Mouse (Mus musculus) T-helper 17 cell (primary cell): ENCODE results near the gene Atat1.

Source experiments
- in situ Hi-C, 2 experiments: fragments of 300-600 bp; cut with MboI, MseI; formaldehyde crosslinking; loops; 1 replicate in 1 of 2; 2 replicates in 1 of 2; pipeline ENCODE4 v1.15.1; 2025; ENCODE audit warnings: high pct_unique_total_duplicates in 2 of 2

Atat1 gene

DNA sequence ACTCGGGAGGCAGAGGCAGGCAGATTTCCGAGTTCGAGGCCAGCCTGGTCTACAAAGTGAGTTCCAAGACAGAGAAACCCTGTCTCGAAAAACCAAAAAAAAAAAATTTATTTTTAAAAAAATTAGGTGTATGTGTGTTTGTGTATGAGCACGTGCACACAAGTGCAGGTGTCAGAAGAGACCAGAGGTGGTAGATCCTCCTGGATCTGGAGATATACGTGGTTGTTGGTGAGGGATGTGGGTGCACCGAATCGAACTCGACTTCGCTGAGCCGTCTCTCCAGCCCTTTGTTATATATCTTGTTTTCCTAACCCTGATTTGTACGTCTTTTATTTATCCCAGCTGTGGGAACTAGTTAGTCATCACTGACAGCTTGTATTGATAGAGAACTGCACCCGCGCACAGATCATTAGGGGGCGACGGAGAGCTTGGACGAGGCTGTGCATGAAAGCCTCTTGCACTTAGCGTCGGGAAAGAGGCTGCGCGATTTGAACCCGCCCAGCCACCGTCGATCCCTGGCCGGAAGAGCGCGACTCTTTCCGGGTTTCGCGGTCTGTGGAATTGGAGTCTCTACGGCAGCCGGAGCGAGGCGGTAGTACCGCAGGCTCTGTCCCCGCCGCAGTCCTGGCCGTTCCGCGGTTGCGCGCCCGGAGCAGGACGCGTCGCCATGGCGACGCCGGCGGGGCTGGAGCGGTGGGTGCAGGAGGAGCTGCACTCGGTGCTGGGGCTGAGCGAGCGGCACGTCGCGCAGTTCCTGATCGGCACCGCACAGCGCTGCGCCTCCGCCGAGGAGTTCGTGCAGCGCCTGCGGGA, 30.4 kb downstream of the Atat1 start, which contains the start of gene Dhx16:
Dhx16 (plus strand) TSS at position 575 of the 813 bp plus-strand sequence.
- in situ Hi-C loops: no loop called here

DNA sequence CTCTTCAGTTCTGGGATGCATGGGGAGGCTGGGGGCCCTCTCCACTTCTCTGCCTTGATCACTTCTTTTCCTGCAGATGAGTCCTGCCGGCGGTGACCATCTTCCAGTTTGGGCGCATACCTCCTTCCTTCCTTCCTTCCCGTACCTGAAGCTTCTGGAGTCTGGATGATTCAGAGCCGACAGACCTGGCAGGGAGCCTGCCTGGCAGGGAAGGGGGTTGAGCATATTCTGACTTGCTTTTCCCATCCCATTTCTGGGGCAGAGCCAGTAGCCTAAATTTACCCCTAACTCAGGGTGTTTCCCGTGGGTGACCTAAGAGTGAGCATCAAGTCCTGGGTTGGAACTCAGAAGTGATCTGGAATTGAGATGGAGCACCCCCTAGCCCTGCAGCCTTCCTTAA, 35.2 kb downstream of the Atat1 start:
- in situ Hi-C loops: loop anchor here (5.0 kb wide), 2 partner anchors 33 to 37 kb away; partner anchors contain the start of gene Tubb5 (in 1 of the 2)

DNA sequence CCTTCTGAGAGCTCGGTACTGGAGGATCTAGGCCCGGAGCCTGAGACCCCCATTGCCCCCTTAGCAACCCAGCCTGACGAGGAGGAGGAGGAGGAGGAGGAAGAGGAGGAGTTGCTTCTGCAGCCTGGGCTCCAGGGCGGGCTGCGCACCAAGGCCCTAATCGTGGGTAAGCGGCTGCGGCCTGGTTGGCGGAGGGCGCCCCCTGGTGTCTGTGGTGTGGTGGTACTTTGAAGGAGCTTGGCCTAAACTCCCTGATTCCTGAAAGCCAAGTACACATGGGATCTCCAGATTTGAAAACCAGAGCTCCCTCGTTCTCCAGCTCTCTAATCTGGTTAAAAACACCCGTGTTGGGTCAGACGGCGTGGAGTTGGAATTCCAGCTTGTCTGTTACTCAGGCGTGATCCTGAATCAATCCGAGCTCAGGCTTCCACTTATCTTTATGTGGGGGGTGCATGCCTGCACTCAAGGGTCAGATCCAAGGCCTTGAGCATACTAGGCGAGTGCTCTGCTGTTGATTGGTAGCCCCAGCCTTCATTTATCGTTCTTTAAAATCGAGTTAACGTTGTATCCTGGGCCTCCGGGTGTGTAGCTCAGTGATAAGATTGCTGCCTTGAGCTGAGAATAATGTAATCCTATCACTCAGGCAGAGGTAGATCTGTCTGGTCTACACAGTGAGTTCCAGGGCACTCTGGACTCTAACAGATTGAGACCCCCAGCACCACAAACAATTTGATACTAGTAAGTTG, 35.9 kb downstream of the Atat1 start:
- in situ Hi-C loops: loop anchor here (5.0 kb wide), 2 partner anchors 33 to 37 kb away; partner anchors contain the start of gene Tubb5 (in 1 of the 2)

DNA sequence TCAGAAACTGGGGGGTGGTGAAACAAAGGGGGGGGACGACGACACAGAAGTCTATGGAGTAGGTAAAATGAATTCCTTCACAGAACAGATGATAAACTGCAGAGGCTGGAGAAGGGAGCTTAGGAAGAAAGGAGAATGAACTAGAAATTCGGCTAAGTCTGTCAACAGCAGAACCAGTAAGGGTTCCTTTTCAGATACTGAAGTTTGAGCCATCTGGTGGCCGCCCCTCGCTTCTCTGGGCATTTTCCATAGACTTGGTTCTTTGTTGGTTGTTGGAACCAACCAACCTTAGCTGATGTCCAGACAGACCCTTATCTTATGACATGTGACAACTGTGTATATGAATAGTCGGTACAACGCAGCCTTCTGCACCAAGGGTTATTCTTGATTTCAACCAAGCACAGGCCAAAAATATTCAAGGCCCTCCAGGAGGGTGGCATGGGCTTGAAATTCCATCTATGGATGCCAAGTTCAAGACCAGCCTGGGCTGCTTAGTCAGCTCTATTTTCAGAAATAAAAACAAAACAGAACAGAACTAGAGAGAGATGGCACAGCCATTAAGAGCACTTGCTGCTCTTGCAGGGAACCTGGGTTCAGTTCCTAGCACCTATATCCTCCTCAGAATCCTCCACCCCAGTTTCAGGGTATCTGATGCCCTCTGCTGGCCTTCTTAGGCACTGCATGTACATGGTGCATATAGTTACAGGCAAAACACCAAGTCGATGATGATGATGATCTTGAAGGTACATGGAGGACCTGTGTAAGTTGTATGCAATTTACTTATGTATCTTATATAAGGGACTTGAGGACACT, 38.8 kb downstream of the Atat1 start:
- in situ Hi-C loops: loop anchor here (5.0 kb wide), 2 partner anchors 34 to 36 kb away; partner anchors contain the start of gene Tubb5 (in 1 of the 2)

DNA sequence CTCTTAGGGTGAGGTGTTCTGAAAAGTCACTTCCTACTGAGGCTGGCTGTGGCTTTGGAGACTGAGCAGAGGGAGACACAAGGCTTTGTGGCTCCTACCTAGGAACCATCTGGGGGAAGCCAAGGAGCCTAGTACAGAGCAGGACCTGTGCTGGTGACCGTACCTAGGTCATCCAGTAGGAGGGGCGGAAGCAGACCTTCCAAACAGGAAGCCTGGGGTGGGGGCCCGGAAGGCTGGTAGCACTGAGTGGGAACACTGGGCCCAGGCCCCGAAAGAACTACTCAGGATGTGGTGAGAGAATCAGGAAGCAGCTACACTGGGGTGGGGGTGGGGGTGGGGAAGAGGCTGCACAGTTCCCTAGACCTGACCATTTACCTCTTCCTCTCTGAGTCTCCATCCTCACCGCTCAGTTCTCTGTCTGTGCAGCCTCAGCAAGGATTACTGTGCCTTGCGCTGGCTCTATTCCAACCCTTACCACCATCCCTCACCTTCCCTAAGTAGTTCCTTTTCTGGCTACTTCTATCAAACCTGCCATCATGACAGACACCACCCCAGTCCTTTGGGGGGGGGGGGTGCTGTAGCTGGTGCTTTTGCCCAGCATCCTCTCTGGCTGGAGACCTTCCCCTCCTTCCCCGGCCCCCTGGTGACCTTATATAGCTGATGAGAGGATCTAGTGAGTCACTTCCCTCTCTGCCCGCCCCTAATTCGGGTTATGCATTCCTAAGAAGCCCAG, 39.6 kb downstream of the Atat1 start:
- in situ Hi-C loops: loop anchor here (5.0 kb wide), 2 partner anchors 33 to 37 kb away; partner anchors contain the start of gene Tubb5 (in 1 of the 2)

DNA sequence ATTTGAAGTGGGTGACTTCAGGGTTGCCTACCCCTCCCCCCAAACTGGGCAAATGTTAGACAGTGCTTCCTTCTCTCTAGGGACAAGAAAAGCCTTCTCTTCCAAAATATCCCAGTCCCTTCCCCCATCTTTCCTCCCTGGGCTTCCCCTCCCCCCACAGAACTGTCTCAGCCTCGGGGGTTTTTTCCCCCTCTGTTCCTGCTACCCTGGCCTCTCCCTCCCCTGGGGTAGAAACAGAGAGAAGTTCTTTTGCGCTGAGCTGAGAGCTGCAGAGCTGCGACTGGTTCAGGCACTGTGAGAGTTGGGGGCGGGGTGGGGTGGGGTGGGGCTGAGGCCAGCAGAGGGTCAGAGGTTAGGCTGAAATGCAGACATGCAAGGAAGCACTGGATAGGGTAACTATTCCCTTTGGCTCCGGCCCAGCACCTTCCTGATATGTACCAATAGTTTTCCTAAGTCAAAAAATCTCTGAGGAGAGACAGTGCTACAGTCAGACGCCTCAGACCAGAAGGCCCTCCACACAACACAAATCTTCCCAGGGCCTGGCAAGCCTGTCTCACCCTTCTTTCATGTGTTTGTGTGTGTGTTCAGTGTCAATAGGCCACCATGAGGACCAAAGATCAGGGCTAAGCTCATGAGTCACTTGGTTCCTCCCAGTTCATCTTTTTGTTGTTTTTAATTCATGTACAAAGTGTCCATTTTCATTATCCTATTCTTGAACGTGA, 40.4 kb downstream of the Atat1 start:
- in situ Hi-C loops: loop anchor here (5.0 kb wide), 3 partner anchors 32 to 42 kb away; partner anchors contain the start of gene Tubb5 (in 1 of the 2)

DNA sequence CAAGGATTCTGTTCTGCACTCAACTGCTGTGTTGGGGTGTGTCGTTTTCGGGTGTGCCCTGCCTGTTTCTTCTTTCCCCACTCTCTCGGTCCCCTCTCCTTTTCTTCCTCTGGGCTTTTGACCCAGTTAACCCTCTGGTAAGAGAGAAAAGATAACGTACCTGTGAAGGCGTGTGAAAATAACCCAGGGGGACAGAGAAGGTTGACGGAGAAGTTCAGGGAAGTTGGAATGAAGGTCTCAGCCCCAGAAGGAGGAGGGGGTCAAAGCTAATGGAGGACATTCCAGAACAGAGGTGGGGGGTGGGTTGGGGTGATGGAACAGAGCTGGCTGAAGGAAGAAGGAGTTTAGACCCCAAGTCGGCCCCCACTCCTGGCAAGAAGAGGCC, 40.9 kb downstream of the Atat1 start:
- in situ Hi-C loops: loop anchor here in 1 of 2 experiments (5.0 kb wide), 1 partner anchor 42 kb away; no protein-coding TSS in a partner anchor

DNA sequence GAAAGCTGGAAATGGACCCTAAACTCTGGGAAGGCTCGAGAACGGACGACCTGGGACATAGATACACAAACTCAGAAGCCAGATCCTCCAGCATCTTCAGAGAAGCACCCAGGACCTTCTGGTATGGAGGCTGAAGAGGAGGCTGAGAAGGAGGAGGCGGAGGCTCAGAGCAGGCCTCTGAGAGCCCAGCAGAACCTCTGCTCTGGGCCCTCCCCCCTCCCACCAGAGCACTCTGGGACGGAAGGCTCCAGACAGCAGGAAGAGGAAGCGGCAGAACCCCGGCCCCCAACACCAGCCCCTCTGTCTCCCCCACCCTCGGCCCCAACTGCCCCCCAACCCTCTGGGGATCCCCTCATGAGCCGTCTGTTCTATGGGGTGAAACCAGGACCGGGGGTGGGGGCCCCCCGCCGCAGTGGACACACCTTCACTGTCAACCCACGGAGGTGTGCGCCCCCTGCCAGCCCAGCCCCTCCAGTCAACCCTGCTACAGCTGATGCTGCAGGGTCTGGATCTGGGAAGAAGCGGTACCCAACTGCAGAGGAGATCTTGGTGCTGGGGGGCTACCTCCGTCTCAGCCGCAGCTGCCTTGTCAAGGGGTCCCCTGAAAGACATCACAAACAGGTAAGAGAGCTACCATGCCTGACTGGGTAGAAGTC, 41.6 kb downstream of the Atat1 start:
- in situ Hi-C loops: loop anchor here in 1 of 2 experiments (5.0 kb wide), 1 partner anchor 41 kb away; no protein-coding TSS in a partner anchor

DNA sequence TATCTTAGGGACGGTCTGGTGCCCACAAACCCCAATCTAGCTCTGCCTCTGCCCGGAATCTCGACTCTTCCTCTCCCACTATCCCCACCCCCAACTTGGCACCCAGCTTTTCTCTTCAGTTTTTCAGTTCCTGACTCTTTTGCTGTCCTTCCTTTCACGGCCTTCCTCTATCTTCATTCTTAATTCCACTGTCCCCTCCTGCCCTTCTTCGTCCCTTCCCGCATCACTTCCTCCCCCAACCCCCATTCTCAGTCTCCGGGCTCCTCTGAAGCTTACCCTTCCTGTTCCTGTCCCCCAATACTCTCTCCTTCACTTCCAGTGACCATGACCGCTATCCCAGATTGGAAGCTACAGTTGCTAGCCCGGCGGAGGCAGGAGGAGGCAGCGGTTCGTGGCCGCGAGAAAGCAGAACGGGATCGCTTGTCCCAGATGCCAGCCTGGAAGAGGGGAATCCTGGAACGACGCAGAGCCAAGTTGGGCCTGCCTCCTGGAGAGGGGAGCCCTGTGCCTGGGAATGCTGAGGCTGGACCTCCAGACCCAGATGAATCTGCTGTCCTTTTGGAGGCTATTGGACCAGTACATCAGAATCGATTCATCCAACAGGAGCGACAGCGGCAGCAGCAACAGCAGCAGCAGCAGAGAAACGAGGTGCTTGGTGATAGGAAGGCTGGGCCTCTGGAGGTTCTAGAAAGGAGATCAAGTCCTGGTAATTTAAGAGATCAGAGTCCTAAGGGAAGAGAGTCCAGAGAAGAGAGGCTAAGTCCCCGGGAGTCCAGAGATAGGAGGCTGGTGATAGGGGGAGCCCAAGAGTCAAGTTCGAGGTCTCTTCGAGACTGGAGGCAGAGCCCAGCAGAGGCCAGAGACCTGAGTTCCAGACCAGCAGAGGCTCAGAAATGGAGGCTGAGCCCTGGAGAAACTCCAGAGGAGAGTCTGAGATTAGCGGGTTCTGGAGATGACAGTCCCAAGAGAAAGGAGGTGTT, 42.7 kb downstream of the Atat1 start:
- in situ Hi-C loops: loop anchor here in 1 of 2 experiments (5.0 kb wide), 1 partner anchor 40 kb away; no protein-coding TSS in a partner anchor

DNA sequence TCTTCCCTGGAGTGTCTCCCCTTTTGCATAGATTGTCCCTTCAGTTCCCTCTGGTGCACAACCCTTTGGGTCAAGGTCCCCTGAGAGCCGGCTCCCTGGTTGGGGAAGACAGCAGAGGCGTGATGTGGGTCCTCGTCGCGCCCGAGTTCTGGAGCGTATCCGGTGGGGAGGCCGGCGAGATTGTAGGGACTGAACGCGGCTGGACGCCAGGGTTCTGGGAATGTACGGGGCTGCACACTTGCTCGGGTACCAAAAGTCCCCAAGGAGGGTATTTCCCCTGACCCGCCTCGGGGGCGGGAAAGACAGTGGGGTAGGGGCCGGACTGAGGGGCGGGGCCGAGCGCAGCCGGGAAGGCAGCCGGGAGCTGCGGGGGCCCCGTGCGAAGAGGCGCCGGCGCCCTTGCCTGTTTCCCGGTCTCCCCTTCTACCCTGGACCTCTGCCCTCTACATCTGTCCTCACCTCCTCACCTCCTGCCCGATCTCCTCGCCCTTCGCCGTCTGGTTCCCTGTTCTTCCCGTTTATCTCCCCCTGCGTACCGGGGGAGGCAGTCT, 43.5 kb downstream of the Atat1 start:
- in situ Hi-C loops: loop anchor here in 1 of 2 experiments (5.0 kb wide), 1 partner anchor 39 kb away; no protein-coding TSS in a partner anchor

DNA sequence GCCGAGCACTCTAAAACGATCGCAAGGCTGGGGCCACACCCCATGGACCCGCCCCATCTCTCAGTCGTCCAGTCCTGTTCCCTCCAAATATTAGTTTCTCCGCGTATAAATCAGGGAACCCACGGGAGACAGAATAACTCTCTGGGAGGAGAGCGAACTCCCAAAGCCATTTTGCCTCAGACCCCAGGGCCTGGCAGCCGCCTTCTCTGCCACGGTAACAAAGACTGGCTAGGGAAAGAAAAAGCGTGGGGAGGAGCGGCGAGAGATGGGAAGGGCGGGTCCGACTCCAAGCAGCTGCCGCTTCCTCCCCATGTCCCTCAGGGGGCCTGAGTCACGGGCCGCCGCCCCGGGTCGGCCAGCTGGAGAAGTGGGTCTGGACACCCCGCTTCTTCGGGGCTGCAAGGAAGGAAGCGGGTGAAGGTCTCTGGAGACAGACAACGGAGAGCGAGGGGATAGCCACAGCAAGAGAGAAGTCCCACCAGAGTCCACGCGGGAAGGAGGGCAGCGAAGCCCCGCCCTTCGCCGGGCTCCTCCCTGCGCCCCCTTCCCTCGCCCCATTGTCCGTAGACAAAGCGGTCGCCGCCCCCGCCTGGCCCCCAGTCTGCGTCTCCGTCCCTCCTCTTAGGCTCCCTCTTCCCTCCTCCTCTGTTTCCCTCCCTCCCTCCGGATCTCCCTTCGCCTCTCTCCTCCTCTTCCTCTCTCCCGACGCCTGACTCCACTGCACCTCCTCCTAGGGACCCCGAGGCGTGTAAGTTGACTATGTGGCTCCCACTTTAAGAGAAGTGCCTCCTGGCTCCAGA, 44.2 kb downstream of the Atat1 start, which contains the start of gene Ppp1r18:
Ppp1r18 (plus strand) TSS at position 113 of the 800 bp plus-strand sequence.
- in situ Hi-C loops: loop anchor here in 1 of 2 experiments (5.0 kb wide), 1 partner anchor 38 kb away; no protein-coding TSS in a partner anchor

DNA sequence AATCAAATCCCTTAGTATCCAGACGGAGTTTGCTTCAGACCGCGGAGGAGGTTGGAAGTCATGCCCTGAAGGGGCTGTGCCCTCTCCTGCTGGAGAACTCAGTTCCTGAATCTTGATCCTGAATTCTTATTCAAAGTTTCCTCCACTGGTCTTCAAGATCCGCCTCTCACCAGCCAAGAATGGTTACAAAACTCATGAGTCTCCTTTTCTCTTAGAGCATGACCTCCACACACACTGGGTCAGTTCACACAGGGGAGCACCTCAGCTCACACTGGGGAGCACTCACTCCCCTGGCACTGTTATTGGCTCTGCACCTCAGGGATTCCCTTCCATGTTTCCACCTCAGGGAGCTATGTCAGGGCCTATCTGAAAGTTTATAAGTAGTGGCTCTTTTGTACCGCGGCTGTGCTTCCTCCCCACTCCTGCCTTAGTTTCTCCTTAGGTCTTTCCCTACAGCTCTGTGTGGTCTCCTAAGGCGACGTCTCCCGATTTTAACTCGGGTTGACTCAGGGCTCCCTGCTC, 45.0 kb downstream of the Atat1 start:
- in situ Hi-C loops: loop anchor here in 1 of 2 experiments (5.0 kb wide), 1 partner anchor 38 kb away; no protein-coding TSS in a partner anchor

DNA sequence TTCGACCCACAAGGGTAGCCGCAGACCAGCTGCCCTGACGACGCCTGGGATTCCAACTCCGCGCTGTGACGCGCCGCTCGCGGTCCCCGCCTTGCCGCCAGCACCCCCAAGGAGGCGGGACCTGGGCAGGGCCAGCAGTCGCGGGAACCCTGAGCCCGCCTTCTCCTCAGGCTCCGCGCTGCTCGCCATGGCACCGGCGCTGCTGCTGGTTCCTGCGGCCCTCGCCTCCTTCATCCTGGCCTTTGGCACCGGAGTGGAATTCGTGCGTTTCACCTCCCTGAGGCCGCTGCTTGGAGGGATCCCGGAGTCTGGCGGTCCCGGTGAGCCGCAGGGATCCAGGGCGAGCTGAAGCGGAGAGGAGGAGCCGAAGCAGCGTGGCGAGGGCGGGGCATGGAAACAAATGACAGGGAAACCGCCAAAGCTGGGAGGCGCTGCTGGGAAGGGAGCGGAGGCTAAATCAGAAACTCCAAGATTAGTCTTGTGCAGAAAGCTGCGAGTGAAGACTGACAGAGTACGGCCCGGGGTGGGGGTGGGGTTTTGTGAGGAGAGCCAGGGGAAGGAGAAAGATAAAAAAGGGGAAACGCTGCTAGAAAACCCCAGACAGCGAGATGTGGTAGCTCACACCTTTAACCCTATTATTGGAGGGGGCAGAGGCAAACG, 48.5 kb downstream of the Atat1 start, which contains the start of gene Nrm:
Nrm (plus strand) TSS at position 121 of the 660 bp plus-strand sequence.
- in situ Hi-C loops: no loop called here

DNA sequence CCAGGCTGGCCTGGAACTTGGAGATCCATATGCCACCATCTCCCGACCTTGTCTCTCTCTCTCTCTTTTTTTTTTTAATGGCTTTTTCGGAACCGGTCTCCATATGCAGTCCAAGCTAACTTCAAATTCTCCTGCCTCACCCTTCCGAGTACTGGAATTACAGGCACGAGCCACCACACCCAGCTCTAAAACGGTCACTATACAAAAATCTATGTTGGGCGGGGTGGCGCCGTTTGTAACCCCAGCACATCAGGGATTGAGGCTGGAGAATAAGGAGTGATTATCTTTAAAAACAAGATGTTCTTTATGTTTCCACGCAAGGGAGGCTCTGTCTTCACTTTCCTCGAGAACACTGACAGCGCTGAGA, 49.1 kb downstream of the Atat1 start:
- in situ Hi-C loops: no loop called here

DNA sequence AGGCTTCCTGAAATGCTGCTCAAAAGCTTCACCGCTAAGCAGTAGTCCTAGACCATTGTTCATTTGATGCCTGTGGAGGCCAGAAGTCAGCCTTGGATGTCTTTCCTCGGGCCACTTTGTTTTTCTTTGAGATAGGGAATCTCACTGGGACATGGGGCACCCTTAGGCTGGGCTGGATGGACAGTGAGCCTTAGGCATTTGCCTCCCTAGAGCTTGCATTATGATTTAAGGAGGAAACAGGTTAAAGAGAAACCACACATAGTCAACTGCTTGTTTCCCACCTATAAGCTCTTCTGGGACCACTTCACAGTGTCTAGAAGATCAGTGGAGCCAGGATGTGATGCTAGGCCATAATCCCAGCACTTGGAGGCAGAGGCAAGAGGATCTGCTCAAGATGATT, 50.0 kb downstream of the Atat1 start:
- in situ Hi-C loops: loop anchor here in 1 of 2 experiments (10.0 kb wide), 1 partner anchor 805 kb away; the partner anchor contains the start of gene Ddah2
